ENCODE assay signal across 21 mouse cellular contexts in genomic region chr4:7314261-7314660, GRCm38 (mm10).
DNase-seq lines count a peak whose midpoint lies in the region; ATAC-seq and TF ChIP-seq lines count a peak whose summit lies in the region.
"Had no signal": no experiment of that assay in that cellular context is flagged by ENCODE, and none has a peak within 500 bp of the region (broad histone marks: within the 10 kb centered on the region; RNA-seq: fewer than 3 reads in every experiment).

No protein-coding gene starts in this region.

- no peaks in the 10 kb centered on the region for H3K27me3 ChIP-seq in heart, adult 2 months (ENCODE audit: control insufficient read depth, insufficient read depth, low read length)
- no peaks in the 10 kb centered on the region for H3K27me3 ChIP-seq in MEL (ENCODE audit: control insufficient read depth in 1 of 2, insufficient read depth in 2 of 2, low read length in 2 of 2)
- no peaks in the 10 kb centered on the region for H3K27me3 ChIP-seq in neural tube, embryonic 15.5 days (replicated peaks)
- H3K27me3 ChIP-seq: embryonic facial prominence, embryonic 12.5 days; hindbrain, embryonic 12.5 days; midbrain, embryonic 12.5 days had no signal

- 0 out of 2 replicates have a peak, but pooled peaks have one; percentile 73 for ATAC-seq in common myeloid progenitor, adult 5-6 weeks (replicated peaks; ENCODE audit: low read depth, poor library complexity, severe bottlenecking)
- no peak for ATAC-seq in neural tube, embryonic 15.5 days (ENCODE audit: low FRiP score)
- ATAC-seq: CD4-positive, CD25-positive, alpha-beta regulatory T cell, adult 4 months; forebrain, embryonic 16.5 days; inflammation-experienced regulatory T-cells, adult 6 months; liver, postnatal 0 days had no signal

- intact Hi-C loops in heart, postnatal 10 days (cut with DNase I): no loop called here
- intact Hi-C loops in heart, adult 2 months (cut with DNase I): no loop called here

- no peak overlapping the region for H3K4me3 ChIP-seq in heart, adult 2 months
- H3K4me3 ChIP-seq in MEL (ENCODE audit: control insufficient read depth in 1 of 2, insufficient read depth in 1 of 2, low read depth in 2 of 2, low read length in 2 of 2): 0 out of 4 replicates have a peak overlapping the region, but pooled peaks of 1 of the 2 experiments have one; percentile 7
- no peak overlapping the region for H3K4me3 ChIP-seq in neural tube, embryonic 15.5 days (replicated peaks)
- H3K4me3 ChIP-seq: embryonic facial prominence, embryonic 12.5 days; gastrocnemius, adult 2 months; hindbrain, embryonic 12.5 days; midbrain, embryonic 12.5 days had no signal

- H3K36me3 ChIP-seq in heart, adult 2 months (ENCODE audit: control insufficient read depth, insufficient read depth, low read length): no peaks in the 10 kb centered on the region
- H3K36me3 ChIP-seq in MEL (ENCODE audit: control insufficient read depth in 1 of 2, insufficient read depth in 2 of 2, low read length in 2 of 2): peaks cover 0 to 9% of the 10 kb centered on the region in 2 experiments; a peak in 2 of 4 replicates
- no peaks in the 10 kb centered on the region for H3K36me3 ChIP-seq in neural tube, embryonic 15.5 days
- H3K36me3 ChIP-seq: embryonic facial prominence, embryonic 12.5 days; G1E; hindbrain, embryonic 12.5 days; midbrain, embryonic 12.5 days had no signal

- H3K9me3 ChIP-seq in MEL (replicated peaks; ENCODE audit: insufficient read depth, low read length): no peaks in the 10 kb centered on the region
- H3K9me3 ChIP-seq in neural tube, embryonic 15.5 days (replicated peaks): no peaks in the 10 kb centered on the region
- H3K9me3 ChIP-seq: embryonic facial prominence, embryonic 12.5 days; G1E; hindbrain, embryonic 12.5 days; midbrain, embryonic 12.5 days had no signal

- 14% methylated on average over 4 of the region's 4 CpGs for WGBS in heart, adult 2 months
- WGBS in neural tube, embryonic 15.5 days: 83% methylated on average over 4 of the region's 4 CpGs

- H3K4me1 ChIP-seq in heart, adult 2 months (ENCODE audit: control insufficient read depth, insufficient read depth, low read length): no peaks in the 10 kb centered on the region
- H3K4me1 ChIP-seq in MEL (ENCODE audit: control insufficient read depth in 1 of 2, insufficient read depth in 2 of 2, low read length in 2 of 2): peaks cover 0 to 2% of the 10 kb centered on the region in 2 experiments; a peak in 1 of 4 replicates
- H3K4me1 ChIP-seq in neural tube, embryonic 15.5 days: no peaks in the 10 kb centered on the region
- H3K4me1 ChIP-seq: embryonic facial prominence, embryonic 12.5 days; hindbrain, embryonic 12.5 days; midbrain, embryonic 12.5 days had no signal

- TF ChIP-seq RAD21 in MEL (IDR thresholded peaks at IDR 0.05; ENCODE audit: low read depth, low read length): no peak

- no peak overlapping the region for H3K9ac ChIP-seq in heart, adult 2 months (ENCODE audit: low read depth, low read length)
- H3K9ac ChIP-seq in MEL (ENCODE audit: control insufficient read depth, low read depth, low read length, poor library complexity, severe bottlenecking): no peak overlapping the region
- H3K9ac ChIP-seq in neural tube, embryonic 15.5 days (replicated peaks): no peak overlapping the region
- H3K9ac ChIP-seq: embryonic facial prominence, embryonic 12.5 days; hindbrain, embryonic 12.5 days; liver, postnatal 0 days; midbrain, embryonic 12.5 days had no signal

- TF ChIP-seq CTCF in heart, adult 2 months (IDR thresholded peaks at IDR 0.05): no peak
- TF ChIP-seq CTCF in MEL (IDR thresholded peaks at IDR 0.05 in 2 of 3, conservative IDR thresholded peaks at IDR 0.05 in 1 of 3; ENCODE audit: control insufficient read depth in 1 of 3, insufficient read depth in 1 of 3, low read depth in 2 of 3, low read length in 3 of 3, poor library complexity in 1 of 3, severe bottlenecking in 1 of 3): no peak

- peak; percentile 13 to 34 for DNase-seq in heart, postnatal 10 days
- no peak for DNase-seq in heart, adult 2 months
- DNase-seq in MEL (ENCODE audit: low read depth, low spot score): peak; percentile 61
- peak; percentile 6 for DNase-seq in lung, postnatal 25 days (ENCODE audit: low spot score)
- no peak for DNase-seq in layer of hippocampus, postnatal 10 days (ENCODE audit: low spot score in 2 of 2)
- no peak for DNase-seq in cerebellum, adult 9-11 months
- DNase-seq: cerebellum, adult 11 months; cerebellum, postnatal 36 days; gastrocnemius, adult 2 months; liver, postnatal 0 days; thymus, adult 18-20 months had no signal

- no peak overlapping the region for H3K4me2 ChIP-seq in neural tube, embryonic 15.5 days
- H3K4me2 ChIP-seq: embryonic facial prominence, embryonic 12.5 days; hindbrain, embryonic 12.5 days; midbrain, embryonic 12.5 days had no signal

- no peaks in the 10 kb centered on the region for H3K79me2 ChIP-seq in heart, adult 2 months (replicated peaks; ENCODE audit: control insufficient read depth, insufficient read depth, low read length)
- H3K79me2 ChIP-seq in MEL (ENCODE audit: control insufficient read depth, insufficient read depth, low read length, poor library complexity): no peaks in the 10 kb centered on the region

- no peak for TF ChIP-seq POLR2A in heart, adult 2 months (IDR thresholded peaks at IDR 0.05; ENCODE audit: insufficient read depth, low read depth, low read length)
- no peak for TF ChIP-seq POLR2A in MEL (IDR thresholded peaks at IDR 0.05; ENCODE audit: control insufficient read depth in 1 of 2, insufficient read depth in 1 of 2, low read depth in 1 of 2, low read length in 2 of 2, poor library complexity in 1 of 2)

- no peak for TF ChIP-seq EP300 in heart, adult 2 months (IDR thresholded peaks at IDR 0.05; ENCODE audit: insufficient read depth, low read depth, low read length)
- peak; percentile 60 to 66 for TF ChIP-seq EP300 in MEL (IDR thresholded peaks at IDR 0.05; ENCODE audit: low read depth in 1 of 2, low read length in 2 of 2)

- H3K27ac ChIP-seq in heart, adult 2 months: no peak overlapping the region
- peak overlapping the region; percentile 24; the same call in 1 of the 2 replicates for H3K27ac ChIP-seq in MEL (ENCODE audit: control insufficient read depth, low read depth, low read length)
- no peak overlapping the region for H3K27ac ChIP-seq in neural tube, embryonic 15.5 days (replicated peaks)
- H3K27ac ChIP-seq: embryonic facial prominence, embryonic 12.5 days; gastrocnemius, adult 2 months; hindbrain, embryonic 12.5 days; kidney, postnatal 0 days; midbrain, embryonic 12.5 days had no signal

TF ChIP-seq in MEL, 35 proteins besides CTCF, POLR2A, EP300 and RAD21:
- TF ChIP-seq MAX (IDR thresholded peaks at IDR 0.05; ENCODE audit: low read length) (no peak), GATA1 (IDR thresholded peaks at IDR 0.05; ENCODE audit: low read depth, low read length) (peak; percentile 73), TCF12 (IDR thresholded peaks at IDR 0.05; ENCODE audit: low read depth, low read length) (0 out of 2 replicates have a peak, but pooled peaks have one; percentile 6), ETS1 (IDR thresholded peaks at IDR 0.05; ENCODE audit: low read depth, low read length) (peak; percentile 70)

Comparison
In these comparisons a context has a peak if more than half of its experiments do, and no peak if none do; other contexts are left out.
1. DNase-seq: peak in heart, postnatal 10 days (2 of 2), MEL (single experiment) and lung, postnatal 25 days (single experiment); none in heart, adult 2 months (0 of 2), layer of hippocampus, postnatal 10 days (0 of 2) and cerebellum, adult 9-11 months (single experiment).